Mouse (Mus musculus) heart, postnatal 4 days (tissue): ENCODE data around the gene Hhatl. TPM values are rescaled to one million over a fixed set of nuclear protein-coding genes. Genes with fewer than 3 reads are reported as not detected.
A peak's percentile ranks its signal among the peaks of the same experiment; 100 is the strongest.

Source experiments
- DNase-seq: peaks from one replicate; pipeline ENCODE4 v3.0.0; 2021
- total RNA-seq, 2 experiments: library from RNA; stranded (reverse); gene quantifications; 2 replicates each; pipeline ENCODE4 v1.2.3; 2021

Hhatl gene
- total RNA-seq: 10 to 100 TPM; 72.5 to 84.4 TPM

DNA sequence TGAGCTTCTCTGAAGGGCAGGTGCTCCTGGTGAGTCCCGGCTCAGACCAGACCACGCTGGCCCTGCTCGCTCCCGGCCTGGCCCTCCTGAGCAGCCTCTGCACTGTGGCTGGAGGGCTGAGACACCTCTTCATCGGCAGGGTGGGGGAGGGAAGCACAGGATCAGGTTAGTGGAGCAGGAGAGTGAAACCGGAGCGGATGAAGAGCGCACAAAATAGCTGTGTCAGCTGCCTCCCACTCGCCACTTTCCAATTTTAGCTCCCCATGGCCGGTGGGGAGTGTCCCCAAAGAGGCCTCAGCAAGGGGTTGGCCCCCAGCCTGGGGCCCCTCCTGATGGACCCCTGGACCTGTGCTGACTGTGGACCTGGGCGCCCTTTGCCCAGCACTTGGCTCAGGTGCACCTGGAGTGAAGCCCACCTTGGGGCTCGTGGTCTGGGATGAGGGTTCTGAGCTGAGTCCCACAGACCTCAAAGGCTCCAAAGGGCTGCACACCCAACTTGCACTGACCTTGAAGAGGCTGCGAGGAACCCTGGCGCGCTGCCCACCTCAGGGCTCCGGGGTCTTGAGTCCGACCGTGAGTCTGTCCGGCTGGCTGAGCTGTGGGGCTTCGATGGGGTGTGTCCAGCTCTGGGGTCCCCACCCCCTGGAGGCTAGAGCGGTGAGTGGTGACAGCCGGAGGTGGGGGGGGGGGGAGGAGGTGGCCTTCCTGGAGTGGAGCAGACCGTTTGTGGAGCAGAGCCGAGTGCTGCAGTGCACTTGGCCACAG is at the start of gene Hhatl:
Gene Hhatl, minus strand, starts transcription at position 751 of the 765 bp plus-strand sequence.
- peak; percentile 71 for DNase-seq

DNA sequence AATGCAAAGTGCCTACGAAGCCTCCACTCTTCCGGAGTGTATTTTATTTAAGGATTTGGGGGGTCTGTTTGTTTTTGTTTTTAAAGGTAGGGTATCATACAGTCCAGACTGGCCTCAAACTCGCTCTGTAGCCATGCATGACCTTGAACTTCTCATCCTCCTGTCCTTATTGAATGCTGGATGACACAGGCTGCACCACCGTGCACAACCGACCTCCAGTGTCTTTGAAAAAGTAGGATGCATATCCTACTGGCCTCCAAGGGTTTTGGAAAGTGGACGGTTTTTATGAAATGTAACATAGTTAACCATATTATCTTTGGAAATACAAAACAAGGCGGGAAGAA is 47.3 kb upstream of the Hhatl start:
- DNase-seq: no peak

DNA sequence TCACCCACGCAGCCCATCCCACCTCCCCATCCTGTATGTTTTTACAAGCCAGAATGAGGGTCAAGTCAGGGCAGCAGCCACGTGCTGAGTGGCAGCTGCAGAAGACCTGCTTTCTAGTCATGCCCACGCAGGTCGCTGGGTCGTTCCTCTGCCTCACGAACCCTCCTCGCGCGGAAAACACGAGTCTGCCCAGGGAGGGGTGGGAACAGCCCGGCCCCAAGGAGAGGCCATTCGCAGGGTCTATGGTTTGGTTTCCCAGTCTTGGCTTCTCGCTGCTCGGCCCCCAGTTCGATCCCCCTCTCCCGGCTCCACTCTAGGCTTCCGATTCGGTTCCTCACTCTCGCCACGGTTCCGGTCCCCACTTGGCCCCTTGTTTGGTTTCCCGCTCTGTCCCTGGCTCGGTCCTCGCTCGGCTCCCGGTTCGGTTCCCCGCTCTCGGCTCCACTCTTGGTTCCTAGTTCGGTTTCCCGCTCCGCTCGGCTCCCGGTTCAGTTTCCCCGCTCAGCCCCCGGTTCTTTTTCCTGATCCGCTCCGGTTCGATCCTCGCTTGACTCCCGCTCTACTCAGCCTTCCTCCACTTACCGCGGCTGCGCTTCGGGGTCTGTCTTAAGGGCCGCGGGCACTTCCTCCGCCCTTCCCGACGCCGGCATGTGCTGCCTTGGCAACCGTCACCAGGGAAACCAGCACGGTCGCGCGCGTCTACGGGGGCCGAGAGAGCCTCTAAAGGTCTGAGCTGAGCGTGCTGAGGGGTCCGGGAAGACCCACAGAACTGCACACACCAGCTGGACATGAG is 46.7 kb upstream of the Hhatl start, which contains the start of gene Ccdc13:
Gene Ccdc13, minus strand, starts transcription at position 633 of the 793 bp plus-strand sequence.
- DNase-seq: peak; percentile 83

DNA sequence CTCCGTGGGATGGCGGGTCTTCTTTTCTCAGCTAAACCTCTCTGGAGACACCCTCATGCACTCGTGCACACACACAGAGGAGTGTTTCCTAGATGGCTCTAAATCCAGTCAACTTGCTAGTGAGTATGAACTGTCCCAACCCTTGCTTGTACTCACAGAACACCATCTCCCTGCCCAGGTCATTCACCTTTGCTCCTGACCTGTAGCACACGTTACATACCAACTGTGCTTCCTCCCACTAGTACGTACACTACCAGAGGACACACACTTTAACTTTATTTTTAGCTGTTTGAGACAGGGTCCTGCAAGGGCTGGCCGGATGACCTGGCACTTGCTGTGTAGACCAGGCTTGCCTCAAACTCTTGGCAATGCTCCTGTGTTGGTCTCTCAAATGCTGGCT is 45.7 kb upstream of the Hhatl start:
- no peak for DNase-seq

DNA sequence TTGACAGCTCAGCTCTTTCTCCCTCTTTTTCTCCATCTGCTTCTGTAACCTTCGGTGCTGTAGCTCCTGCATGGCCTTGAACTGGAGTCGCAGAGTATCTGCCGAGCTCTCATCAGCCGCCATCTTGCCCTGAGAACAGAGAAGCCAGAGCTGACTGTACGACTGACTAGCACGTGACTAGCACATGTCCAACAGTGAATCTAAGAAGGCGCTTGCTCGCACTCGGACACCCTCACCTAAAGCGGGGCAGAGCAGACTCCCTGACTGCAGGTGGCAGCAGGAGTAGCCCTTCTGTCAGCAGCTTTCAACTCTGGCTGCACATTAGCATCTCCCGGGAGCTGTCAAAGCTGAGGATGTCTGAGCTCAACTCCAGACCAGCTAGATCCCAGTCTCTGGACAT is 41.5 kb upstream of the Hhatl start:
- no peak for DNase-seq

DNA sequence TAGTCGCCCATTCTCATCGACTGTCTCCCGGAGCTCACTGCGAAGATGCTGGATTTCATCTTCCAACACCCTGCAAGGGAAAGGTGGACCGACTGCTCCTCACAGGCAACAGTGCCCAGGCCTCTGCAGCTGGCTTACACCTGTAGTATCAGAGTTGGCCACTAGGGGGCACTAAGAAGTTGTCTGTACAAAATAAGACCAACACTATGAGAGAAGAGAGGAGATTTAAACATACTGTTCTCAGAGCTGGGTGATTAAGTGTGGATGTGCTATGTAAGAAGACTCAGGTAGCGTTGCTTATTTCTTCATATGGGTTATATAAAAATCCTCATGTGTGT is 38.6 kb upstream of the Hhatl start:
- DNase-seq: peak; percentile 89

DNA sequence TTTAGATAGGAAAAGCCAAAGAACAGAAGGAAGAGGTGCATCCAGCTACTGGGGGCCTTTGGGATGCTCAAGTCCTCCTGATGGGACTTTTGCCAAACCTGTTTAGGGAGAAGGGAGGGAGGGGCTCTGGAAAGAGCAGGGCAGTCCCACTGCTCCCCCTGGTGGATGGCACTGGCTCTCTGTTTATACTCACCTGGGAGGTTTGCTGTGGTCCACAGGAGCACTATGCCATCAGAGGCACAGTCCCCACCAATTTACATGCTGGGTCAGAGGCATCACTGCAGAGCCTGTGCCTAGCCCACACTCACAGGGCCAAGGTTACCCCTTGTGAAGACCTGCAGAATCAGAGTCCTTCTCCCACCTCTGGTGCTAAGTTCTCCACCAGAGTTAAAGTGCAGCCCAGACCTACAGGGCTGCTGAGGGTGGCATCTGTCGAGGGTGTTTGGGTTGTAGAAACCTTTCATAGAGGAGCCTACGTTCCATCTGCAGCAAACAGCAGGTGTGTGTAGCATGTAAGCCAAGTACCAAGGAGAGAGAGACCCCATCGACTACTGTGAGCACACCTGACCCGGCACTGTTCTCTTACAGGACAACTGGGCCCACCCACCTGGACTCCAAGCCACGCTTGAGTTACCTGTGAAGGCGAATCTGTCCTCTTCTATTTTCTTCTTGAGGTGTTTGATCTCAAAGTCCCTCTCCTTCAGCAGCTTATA is 38.1 kb upstream of the Hhatl start:
- peak; percentile 75 for DNase-seq

DNA sequence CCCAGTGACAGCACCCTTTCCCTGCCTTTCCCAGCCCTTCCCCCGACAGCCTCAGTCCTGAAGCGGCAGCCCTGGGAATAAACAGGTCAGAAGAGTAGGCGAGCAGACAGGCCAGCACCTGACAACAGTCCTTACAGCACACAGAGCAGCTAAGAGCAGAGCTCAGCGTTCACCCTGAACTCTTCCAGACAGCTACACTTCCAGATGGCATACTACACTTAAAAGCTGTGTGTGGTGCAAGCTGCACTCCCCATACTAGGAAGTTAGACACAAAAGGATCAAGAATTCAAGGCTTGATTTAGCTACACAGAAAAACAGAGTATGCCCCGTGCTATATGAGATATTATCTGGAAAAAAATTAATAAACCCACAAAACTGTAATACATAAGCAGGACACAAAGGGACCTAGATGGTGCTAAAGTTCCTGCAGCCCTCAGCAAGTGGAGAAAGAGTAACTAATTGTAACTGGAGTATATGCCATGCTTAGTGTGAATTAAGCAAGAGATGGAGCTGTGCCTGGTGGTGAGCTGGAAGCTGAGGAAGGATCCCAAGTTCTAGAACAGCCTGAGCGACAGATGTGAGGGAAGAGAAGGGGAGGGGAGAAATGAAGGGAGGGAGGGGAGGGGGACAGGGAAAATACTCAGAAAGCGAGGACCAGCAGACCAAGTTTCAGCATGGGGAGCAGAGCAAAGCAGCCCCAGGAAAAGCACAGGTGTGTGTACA is 37.1 kb upstream of the Hhatl start:
- no peak for DNase-seq

DNA sequence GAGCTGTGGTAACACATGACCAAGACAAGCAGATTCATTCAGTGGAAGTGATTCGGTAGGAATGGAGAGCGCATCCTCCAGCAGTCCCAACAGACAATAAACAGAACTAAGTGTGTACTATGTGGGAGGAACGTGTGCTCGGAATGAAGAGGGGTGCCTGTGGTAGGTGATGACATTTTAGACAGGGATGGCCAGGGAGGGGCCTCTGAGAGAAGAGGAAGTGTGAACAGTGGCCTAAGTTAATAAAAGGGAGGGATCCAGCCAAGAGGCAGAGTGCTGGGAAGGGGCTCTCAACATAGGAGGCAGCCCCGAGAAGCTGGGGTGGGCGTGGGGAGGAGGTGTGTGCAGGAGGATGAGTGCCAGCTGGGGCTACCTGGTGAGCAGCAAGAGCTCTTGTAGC is 36.0 kb upstream of the Hhatl start:
- no peak for DNase-seq

DNA sequence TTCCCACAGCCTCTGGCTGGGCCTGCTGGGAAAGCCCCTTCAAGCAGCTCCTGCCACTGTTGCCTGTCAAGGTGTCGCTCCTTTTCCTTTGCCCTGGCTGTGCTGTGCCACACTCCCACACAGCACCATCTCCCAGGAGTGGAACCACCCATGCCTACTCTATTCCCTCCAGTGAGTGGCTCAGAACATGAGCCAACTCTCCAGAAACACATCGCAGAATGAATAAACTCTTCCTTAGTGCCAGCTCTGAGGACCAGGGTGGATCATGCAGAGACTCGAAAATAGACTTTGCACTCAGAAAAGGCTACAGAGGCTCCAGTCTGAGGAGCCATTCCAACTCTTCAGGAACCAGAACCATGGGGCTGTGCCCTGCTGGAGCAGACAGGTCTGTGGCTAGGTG is 34.0 kb upstream of the Hhatl start:
- no peak for DNase-seq

DNA sequence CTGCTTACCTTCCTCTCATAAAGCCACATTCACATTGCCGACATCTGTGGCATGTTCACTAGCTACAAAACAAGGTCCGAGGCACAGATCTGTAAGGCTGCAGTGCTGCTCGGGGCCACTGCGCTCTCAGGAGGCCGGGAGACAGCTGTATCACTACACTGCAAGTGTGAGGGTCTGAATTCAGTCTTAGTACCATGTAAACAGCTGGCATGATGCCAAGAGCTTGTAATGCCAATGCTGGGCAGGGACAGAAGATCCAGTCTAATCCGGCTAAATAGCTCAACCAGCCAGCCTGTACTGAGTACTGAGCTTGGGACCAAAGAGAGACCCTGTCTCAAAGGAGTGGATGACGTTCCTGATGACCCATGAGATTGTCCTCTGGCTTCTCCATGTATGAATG is 31.7 kb upstream of the Hhatl start:
- no peak for DNase-seq

DNA sequence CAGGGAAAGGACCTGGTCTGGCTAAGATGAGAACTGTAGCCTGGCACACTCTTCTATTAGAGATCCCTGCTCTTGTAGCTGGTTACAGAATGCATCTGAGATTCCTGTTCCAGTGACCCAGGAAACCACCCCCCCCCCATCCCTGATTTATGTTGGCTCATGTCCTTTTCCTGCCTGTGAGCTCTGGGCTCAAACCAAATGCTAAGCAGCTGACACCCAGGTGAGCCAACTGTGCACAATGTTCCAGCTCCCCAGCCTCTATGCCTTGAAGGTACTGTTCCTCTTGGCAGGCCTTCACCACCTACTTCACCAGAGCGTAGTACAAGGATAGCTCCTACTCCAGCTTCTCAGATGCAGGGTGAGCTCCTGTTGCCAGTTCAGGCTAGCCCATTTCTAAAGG is 30.7 kb upstream of the Hhatl start:
- DNase-seq: no peak

DNA sequence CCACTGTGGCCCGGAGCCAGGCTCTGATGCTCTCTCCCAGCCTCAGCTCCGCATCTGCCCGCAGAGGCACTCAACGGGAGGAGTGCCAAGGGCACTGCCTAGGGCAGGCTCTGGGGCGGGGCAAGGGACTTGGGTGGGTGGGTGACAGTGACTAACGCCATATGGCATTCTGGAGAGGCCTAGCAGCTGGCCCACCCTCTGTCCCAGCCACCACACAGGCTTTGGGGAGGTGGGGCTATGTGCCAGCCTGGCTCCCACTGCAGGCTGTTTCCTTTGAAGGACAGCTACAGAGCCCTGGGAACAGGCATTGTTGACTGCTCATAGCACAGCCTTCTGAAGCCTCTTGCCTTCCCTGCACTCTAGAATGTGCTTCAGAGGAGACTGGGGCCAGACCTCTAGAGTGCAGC is 30.3 kb upstream of the Hhatl start:
- peak; percentile 53 for DNase-seq

DNA sequence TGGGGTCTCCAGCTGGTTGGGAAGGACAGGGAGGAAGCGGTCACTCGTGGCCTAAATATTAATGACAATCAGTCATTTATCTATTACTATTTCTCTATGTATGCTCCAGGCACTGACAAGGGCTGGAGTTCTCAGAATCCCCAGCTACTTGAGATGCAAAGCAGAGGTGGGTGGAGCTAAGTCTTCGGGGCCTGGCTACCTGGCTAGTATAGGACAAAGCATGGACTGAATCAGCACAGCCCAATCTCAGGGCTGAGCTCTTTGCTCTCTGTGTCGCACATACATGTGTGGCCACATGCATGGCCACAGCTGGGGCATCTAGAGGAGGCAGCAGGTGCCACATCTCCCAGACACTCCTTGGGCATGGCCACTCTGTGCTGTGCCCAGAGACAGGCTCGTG is 28.5 kb upstream of the Hhatl start:
- no peak for DNase-seq

DNA sequence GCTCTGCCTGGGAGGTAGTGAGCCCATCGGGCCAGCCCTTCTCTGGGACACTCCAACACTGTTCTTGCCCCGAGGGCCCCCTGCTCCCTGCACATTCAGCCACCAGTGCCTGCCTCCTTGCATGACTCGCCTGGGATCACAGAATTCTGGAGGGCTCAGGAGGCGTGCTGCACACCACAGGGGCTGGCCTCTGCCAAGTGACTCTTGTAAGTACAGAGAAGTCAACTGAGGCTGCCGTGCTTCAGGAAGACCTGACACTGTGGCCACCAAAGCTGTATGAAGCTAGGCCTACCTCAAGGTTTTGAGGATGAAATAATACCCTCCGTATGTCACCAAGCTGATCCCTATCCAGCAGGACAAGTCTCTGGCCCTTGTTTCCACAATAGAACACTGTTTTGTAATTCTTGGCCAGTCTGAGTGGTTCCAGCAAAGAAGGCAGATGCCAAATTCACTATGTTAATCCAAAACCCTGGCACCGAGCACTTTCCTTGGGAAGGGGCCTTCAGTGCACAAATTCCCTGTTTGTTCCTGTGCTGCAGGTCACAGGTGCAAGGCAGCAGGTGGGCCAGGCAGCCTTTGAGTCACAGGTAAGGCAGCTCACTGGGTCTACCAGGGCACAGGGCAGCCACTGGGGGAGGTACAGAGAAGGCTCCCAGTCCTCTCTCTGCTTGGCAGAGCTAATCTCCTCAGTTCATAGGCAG is 27.6 kb upstream of the Hhatl start:
- no peak for DNase-seq

DNA sequence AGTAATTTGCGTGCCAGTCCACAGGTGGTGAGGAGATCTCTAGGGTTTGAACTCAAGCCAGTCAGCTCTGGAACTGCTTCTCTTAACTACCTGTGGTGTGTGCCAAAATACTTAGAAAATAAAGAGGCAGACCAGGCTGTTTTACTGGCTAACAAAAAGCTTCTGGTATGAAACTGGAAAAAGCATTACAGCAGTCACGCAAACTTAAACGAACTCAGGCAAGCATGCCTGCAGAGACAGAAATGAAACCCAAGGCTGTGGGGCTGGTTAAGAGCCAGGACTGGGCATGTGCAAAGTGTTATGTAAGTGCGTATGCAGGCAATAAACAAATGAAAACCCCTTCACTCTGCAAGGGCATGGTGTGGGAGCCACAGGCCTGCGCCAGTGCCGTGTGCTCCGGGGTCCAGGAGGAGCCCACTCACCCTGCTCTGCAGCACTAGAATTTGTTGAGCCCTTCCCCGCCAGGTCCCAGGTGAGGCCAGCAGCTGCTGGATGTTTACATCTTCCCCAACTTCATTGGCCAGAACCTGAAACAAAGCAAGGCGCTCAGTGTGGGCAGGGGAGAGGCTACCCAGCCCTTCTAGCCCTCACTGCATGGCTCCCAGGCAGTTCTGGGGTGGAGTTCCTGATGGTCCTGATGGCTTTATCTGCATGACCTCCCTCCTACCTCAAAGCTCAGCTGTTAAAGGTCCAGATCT is 26.9 kb upstream of the Hhatl start:
- DNase-seq: no peak

DNA sequence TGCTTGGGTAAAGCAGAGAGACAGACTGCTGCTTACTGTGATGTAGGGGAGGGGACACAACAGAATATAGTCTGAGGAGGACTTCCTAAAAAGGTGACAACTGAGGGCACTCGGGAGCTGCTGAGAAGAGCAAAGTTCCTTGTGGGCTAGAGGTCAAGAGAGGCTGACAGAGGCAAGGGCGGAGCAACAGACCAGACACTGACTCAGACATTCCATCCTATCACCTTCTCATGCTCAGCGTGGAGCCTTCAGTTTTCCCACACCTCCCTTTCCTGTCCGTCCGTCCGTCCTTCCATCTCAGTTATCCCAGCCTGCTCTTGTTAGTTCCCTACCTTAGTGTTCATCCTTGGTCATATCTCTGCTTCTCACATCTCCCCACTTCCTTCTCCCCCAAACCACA is 22.9 kb upstream of the Hhatl start:
- DNase-seq: no peak

DNA sequence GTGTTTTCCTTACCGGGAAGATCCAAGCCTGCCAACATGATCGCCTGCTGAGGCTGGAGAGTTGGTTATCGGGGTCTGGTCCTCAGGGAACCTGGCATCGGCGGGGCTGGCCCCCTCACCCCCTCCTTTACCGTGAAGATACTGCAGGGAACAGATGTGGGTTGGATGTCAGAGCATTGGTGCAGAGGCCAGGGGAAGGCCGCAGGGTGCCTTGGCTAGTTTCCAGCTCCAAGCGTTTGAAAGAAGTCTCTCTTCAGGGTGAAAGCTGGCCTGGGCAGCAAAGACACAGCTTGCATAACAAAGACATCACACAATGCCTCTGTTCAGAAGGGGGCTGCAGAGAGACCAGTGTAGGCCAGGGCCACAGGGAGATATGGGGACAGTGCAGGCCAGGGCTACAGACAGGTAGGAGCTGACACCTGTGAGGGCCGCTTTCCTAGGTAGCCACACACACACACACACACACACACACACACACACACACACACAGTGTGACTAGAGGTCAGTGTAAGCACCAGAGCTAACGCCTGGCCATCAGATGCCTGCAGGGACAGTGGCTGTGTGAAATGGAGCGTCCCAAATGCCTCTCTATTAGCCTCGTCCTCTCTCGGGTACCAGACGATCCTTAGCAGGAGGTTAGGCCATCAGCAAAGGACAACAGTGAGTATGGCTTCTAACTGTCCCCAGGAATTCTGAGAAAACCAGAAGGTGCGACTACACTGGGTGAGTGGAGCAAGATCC is 17.9 kb upstream of the Hhatl start:
- peak; percentile 32 for DNase-seq

DNA sequence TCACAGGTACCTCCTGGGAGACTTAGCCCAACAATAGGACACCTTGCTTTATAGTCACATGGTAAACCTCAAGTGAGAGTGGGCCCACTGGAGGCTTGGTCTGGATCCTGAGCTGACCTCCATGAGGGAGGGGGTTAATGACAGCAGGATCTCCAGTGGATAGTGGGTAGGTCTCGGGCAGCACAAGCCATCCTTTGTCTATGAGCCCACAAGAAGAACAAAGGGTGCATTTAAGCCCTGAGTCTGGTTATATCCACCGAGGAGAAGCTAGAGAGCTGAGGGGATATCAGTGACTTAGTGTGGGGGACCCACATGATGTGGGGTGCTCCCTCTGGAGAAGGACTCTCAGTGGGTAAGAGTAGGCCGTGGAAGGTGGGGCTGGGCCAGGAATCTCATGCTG is 16.2 kb upstream of the Hhatl start:
- no peak for DNase-seq

DNA sequence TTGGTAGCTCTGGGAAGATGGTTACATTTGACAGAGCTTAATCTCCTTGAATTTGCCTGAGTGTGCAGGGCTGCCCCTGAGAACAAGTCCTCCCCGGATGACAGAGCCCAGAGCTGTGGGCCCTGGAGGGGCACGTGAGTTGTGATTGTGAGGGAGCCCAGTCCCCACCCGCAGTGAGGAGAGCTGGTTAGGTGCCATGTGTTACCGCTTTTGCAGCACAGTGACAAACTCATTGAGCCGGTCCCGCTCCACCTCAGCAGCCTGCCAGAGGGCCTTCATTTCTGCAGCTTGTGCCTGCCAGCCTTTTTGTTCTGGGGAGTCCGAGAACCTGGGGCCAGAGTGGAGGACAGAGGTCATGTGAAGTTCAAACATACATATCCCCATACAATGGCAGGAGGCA is 15.6 kb upstream of the Hhatl start:
- no peak for DNase-seq

DNA sequence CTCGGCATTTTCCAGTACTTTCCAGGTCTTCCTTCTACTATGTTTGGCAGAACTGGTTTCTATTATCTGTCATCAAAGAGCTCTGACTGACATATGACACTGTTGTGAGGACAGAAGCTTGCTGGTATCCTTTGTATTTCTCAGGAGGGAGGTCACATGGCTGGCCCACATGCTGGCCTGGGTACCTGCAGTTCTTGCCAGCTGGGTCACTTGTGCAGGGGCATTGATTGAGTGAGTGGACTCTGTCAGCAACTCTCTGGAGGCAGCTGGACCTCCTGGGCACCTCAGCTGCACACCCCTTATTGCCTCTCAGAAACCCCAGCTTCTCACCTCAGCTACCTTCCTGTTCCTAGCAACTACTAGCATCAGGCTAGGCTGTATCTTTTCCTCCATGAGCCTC is 15.2 kb upstream of the Hhatl start:
- no peak for DNase-seq
